Mouse (Mus musculus) heart, adult 2 months (tissue): Measurements from ENCODE around the gene Ticrr. TPM values are rescaled to one million over a fixed set of nuclear protein-coding genes. Genes with fewer than 3 reads are reported as not detected.

Experiments
- DNase-seq, 2 experiments: peaks; one replicate each; pipeline ENCODE4 v3.0.0; 2021
- H3K27ac ChIP-seq: fragments of 200-600 bp; 2 replicates; pipeline ENCODE4 v1.8.1; 2022
- H3K27me3 ChIP-seq: fragments of 200-500 bp; 2 replicates; pipeline ENCODE4 v1.6.1; 2012; ENCODE audit warnings: mild to moderate bottlenecking, low read length, inconsistent platforms, mixed read lengths; ENCODE audit not compliant: control insufficient read depth, insufficient read depth
- H3K36me3 ChIP-seq: fragments of 200-500 bp; 2 replicates; pipeline ENCODE4 v1.6.1; 2012; ENCODE audit warnings: low read length, inconsistent platforms; ENCODE audit not compliant: control insufficient read depth, insufficient read depth
- H3K4me1 ChIP-seq: fragments of 200-500 bp; 2 replicates; pipeline ENCODE4 v1.6.1; 2011; ENCODE audit warnings: low read length; ENCODE audit not compliant: control insufficient read depth, insufficient read depth
- H3K4me3 ChIP-seq: fragments of 200-600 bp; 2 replicates; pipeline ENCODE4 v1.8.1; 2022
- H3K79me2 ChIP-seq: fragments of 200-500 bp; replicated peaks from 2 replicates; pipeline ENCODE4 v1.6.1; 2012; ENCODE audit warnings: mild to moderate bottlenecking, inconsistent platforms, low read length, moderate library complexity, mixed read lengths; ENCODE audit not compliant: control insufficient read depth, insufficient read depth
- H3K9ac ChIP-seq: fragments of 200-500 bp; 2 replicates; pipeline ENCODE4 v1.6.1; 2012; ENCODE audit warnings: low read depth, mild to moderate bottlenecking, control low read depth, inconsistent platforms, low read length, mixed read lengths
- CTCF ChIP-seq: fragments of 200-600 bp; IDR thresholded peaks from 2 replicates; pipeline ENCODE4 v1.8.1; 2022; ENCODE audit warnings: antibody characterized with exemption, mild to moderate bottlenecking, moderate library complexity
- EP300 ChIP-seq: fragments of 200-500 bp; IDR thresholded peaks from 2 replicates; pipeline ENCODE4 v1.6.1; 2011; ENCODE audit warnings: low read depth, low read length, control low read depth; ENCODE audit not compliant: insufficient read depth
- POLR2A ChIP-seq: fragments of 200-500 bp; IDR thresholded peaks from 2 replicates; pipeline ENCODE4 v1.6.1; 2011; ENCODE audit warnings: mild to moderate bottlenecking, low read depth, low read length, control low read depth; ENCODE audit not compliant: insufficient read depth
- WGBS: fragments of 180-500 bp; shearing (Covaris S2); methylation state at CpG from one replicate; pipeline ENCODE4 v1.1.7; 2018; 5-methylcytosine and 5-hydroxymethylcytosine counted together
- intact Hi-C: fragments of 180-260 bp; cut with DNase I; formaldehyde crosslinking; loops from one replicate; pipeline ENCODE4 v1.15.1; 2025
- polyA plus RNA-seq: library from polyadenylated mRNA; depleted of rRNA; stranded (reverse); fragments of >200 nt; gene quantifications from 2 replicates; pipeline ENCODE4 v1.2.3, GENCODE M21; 2012
- total RNA-seq, 2 experiments: library from RNA; stranded (reverse); gene quantifications; 2 replicates each; pipeline ENCODE4 v1.2.3; 2021

The Ticrr gene
- total and polyA plus RNA-seq, 3 experiments = 0.03 to 0.09 TPM; not detected in 1

DNA sequence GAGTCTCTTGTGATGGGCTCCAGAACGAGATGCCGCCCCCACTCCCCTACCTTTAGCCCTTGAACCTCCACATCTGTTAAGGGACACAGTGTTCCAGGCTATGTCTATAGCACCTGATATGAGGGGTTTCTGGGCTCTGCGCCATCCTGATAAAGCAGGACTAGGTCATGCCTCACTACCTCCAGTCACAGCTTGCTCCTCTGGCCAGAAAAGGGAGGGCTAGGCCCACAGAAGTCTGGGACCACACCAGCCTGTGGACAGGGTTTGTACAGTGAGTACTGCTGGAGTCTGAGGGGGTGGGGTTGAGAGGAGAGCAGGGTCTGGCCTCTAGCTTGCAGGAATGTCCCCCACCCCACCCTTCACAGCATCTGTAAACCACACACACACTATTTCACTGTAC, 12.8 kb upstream of the Ticrr start:
- Histone ChIP-seq H3K9ac (no peak overlapping the region), H3K27me3 (no peaks in the 10 kb centered on the region), H3K27ac (no peak overlapping the region), H3K36me3 (no peaks in the 10 kb centered on the region), H3K4me3 (no peak overlapping the region), H3K79me2 (no peaks in the 10 kb centered on the region), H3K4me1 (no peaks in the 10 kb centered on the region)
- intact Hi-C loops = no loop called here
- peak in 1 of 2 experiments; percentile 5 for DNase-seq
- no peak for TF ChIP-seq POLR2A
- no peak for TF ChIP-seq CTCF
- TF ChIP-seq EP300 = no peak
- WGBS = 58% methylated on average over 3 of the region's 3 CpGs

DNA sequence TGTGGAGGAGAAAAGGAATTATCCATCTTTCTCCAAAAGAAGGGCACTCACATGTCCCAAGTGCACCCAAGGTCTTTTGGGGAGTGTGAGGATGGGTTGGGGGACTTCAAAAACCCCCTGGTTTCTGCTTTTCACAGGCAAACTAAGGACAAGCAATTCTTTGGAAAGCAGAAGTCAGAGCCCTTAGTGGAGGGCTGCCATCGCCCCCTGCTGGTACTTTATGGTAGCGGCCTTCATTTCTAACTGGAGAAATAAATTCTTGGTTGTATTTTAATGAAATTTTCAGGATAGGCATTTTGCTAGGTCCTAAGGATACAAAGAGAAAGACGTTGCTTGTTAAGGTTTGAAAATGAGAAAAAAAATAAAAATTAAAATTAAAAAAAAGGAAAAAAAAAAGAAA, 11.0 kb upstream of the Ticrr start:
- H3K27ac ChIP-seq = no peak overlapping the region
- H3K36me3 ChIP-seq = no peaks in the 10 kb centered on the region
- intact Hi-C loops = loop anchor here (1.0 kb wide), 1 partner anchor 153 kb away; no protein-coding TSS in a partner anchor
- H3K4me1 ChIP-seq = no peaks in the 10 kb centered on the region
- peak; percentile 14 to 47 for DNase-seq
- TF ChIP-seq POLR2A = no peak
- TF ChIP-seq CTCF = peak; percentile 88
- H3K79me2 ChIP-seq = no peaks in the 10 kb centered on the region
- no peaks in the 10 kb centered on the region for H3K27me3 ChIP-seq
- no peak overlapping the region for H3K4me3 ChIP-seq
- H3K9ac ChIP-seq = no peak overlapping the region
- WGBS = 5% methylated on average over 3 of the region's 3 CpGs

DNA sequence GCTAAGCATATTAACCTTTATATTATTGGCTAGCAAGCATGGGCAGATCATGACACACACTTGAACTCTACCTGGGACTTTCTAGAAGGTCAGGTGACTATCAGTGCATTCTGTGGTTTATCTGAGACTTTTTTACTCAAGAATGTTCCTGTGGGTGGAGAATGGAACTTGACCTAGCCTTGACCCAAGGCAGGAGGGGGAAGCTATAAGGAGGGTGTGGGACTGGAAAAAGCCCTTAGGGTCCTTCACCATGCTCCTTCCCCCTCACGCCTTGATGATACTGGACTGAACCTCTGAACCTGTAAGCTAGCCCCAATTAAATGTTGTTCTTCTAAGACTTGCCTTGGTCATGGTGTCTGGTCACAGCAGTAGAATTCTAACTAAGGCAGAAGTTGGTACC, 5.8 kb upstream of the Ticrr start:
- no peak overlapping the region for H3K27ac ChIP-seq
- H3K36me3 ChIP-seq = no peaks in the 10 kb centered on the region
- WGBS = 79% methylated on average over 1 of the region's 1 CpGs
- H3K4me1 ChIP-seq = no peaks in the 10 kb centered on the region
- TF ChIP-seq CTCF (no peak), POLR2A (no peak), EP300 (no peak)
- H3K79me2 ChIP-seq = no peaks in the 10 kb centered on the region
- no peaks in the 10 kb centered on the region for H3K27me3 ChIP-seq
- no peak overlapping the region for H3K9ac ChIP-seq
- no peak overlapping the region for H3K4me3 ChIP-seq
- DNase-seq = no peak
- intact Hi-C loops = no loop called here

DNA sequence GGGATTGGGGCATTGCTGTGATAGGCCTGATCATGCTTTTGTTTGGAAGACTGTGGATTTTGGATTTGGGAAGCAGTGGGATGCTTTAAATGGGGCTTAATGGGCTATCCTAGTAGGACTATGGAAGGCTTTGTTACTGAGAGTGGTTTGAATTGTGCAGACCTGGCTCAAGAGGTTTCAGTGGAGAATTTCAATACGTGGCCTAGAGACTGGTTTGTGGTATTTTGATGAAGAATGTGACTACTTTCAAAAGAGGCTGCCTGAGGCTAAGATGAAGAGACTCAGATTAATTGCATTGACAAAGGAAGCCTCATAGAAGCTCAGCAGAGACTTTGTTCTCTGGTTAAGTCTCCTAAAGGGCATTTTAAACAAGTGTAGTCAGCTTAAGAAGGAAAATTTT, 5.4 kb upstream of the Ticrr start:
- peaks cover 2% of the 10 kb centered on the region; the same call in 1 of the 2 replicates for H3K4me1 ChIP-seq
- H3K9ac ChIP-seq = no peak overlapping the region
- no peak for TF ChIP-seq POLR2A
- H3K27me3 ChIP-seq = no peaks in the 10 kb centered on the region
- H3K36me3 ChIP-seq = no peaks in the 10 kb centered on the region
- no peak for DNase-seq
- no peaks in the 10 kb centered on the region for H3K79me2 ChIP-seq
- intact Hi-C loops = no loop called here
- H3K4me3 ChIP-seq = no peak overlapping the region
- 60% methylated on average over 1 of the region's 1 CpGs for WGBS
- H3K27ac ChIP-seq = no peak overlapping the region

DNA sequence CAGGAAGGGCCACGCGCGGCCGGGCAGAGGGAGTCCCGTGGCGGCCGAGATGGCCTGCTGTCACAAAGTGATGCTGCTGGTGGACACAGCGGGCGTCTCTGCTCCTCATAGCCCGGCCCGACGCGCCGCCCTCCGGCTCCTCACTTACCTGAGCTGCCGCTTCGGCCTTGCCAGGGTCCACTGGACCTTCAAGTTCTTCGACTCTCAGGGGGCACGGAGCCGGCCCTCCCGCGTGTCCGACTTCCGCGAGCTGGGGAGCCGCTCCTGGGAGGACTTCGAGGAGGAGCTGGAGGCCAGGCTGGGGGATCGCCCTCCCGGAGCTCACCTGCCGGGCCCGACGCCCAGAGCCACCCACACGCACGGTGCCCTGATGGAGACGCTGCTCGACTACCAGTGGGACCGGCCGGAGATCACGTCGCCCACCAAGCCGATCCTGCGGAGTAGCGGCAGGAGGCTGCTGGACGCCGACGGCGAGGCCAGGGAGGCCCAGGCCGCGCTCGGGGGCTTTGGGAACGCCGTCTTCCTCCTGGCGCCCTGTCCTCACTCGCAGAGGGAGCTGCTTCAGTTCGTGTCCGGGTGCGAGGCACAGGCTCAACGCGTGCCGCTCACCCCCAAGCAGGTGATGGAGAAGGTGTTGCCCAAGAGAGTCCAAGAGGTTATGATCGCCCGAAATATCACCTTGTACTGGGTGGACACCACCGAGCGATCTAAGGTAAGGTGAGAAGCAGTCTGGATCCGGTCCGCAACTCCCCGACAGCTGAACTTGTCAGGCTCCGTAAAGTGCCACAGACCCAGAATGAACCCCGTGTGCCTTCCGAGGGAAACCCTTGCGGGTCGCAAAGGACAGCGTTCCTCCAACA, 525 bp downstream of the Ticrr start:
- TF ChIP-seq CTCF (no peak), POLR2A (no peak)
- peaks cover 2% of the 10 kb centered on the region; the same call in 1 of the 2 replicates for H3K4me1 ChIP-seq
- H3K79me2 ChIP-seq = no peaks in the 10 kb centered on the region
- under 1% methylated on average over 73 of the region's 73 CpGs for whole genome bisulfite sequencing
- H3K27me3 ChIP-seq = peaks cover 4% of the 10 kb centered on the region; the same call in 1 of the 2 replicates
- no peak overlapping the region for H3K27ac ChIP-seq
- H3K4me3 ChIP-seq = peak overlapping the region; percentile 67
- H3K36me3 ChIP-seq = no peaks in the 10 kb centered on the region
- DNase-seq = no peak
- intact Hi-C loops = loop anchor here (5.0 kb wide), 1 partner anchor 67 kb away; no protein-coding TSS in a partner anchor
- H3K9ac ChIP-seq = peak overlapping the region; percentile 53

DNA sequence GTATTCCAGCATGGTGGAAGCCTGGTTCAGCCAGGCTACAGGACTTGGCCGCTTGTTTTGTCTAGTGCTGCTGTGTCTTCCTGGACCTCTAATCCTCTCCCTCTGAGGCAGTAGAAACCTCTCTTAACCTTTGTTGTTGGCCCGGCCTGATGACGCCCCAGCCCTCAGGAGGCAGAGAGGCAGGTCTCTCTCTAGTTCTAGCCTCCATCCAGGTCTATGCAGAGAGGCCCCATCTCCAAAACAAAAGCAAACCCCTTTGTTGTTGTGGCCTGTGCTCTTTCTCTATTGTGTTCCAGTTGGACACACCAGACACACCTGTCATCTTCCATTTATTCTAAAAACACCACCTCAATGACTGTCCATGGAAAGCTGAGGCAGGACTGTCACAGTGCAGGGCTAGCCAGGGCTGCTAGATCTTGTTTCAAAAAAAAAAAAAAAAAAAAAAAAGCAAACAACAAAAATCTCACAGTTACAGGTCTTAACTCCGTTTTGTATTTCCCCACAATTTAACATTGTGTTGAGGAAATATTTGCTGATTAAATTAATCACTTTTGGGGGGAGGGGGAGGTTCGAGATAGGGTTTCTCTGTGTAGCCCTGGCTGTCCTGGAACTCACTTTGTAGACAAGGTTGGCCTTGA, 1.4 kb downstream of the Ticrr start:
- Histone ChIP-seq H3K9ac (no peak overlapping the region), H3K4me1 (peaks cover 2% of the 10 kb centered on the region; the same call in 1 of the 2 replicates), H3K79me2 (no peaks in the 10 kb centered on the region), H3K4me3 (no peak overlapping the region), H3K27ac (no peak overlapping the region), H3K36me3 (no peaks in the 10 kb centered on the region), H3K27me3 (peaks cover 4% of the 10 kb centered on the region; the same call in 1 of the 2 replicates)
- no peak for DNase-seq
- intact Hi-C loops = loop anchor here (5.0 kb wide), 1 partner anchor 66 kb away; no protein-coding TSS in a partner anchor
- 27% methylated on average over 5 of the region's 5 CpGs for WGBS
- TF ChIP-seq CTCF (no peak), POLR2A (no peak), EP300 (no peak)
